Mouse (Mus musculus): ENCODE data around the gene B4galnt4.

- TF ChIP-seq CTCF (IDR thresholded peaks at IDR 0.05; ENCODE audit: low read depth) (no peak), EP300 (IDR thresholded peaks at IDR 0.05; ENCODE audit: low read depth) (peak; percentile 83)
These were observed 13.8 kb upstream of the B4galnt4 start for GRCm38 (mm10) chr7:141046931-141047580.
